Mouse (Mus musculus): ENCODE measurements around the gene Mink1. TPM values are rescaled to one million over a fixed set of nuclear protein-coding genes. Genes with fewer than 3 reads are reported as not detected.

The Mink1 gene
- polyA plus RNA-seq, 1 experiment from 2014 or later = 14.9 TPM

- ATAC-seq (ENCODE audit: insufficient read depth, low FRiP score, low read depth) = no peak; the same call in 1 of the 2 replicates
- H3K4me3 ChIP-seq (replicated peaks) = no peak overlapping the region
- WGBS = 36% methylated on average over 7 of the region's 7 CpGs
- H3K27ac ChIP-seq = no peak overlapping the region
- no peaks in the 10 kb centered on the region for H3K9me3 ChIP-seq
- H3K4me1 ChIP-seq = no peaks in the 10 kb centered on the region; the same call in 1 of the 2 replicates
- H3K4me2 ChIP-seq = no peak overlapping the region
- no peak overlapping the region for H3K9ac ChIP-seq
- H3K36me3 ChIP-seq = no peaks in the 10 kb centered on the region
- H3K27me3 ChIP-seq (replicated peaks) = no peaks in the 10 kb centered on the region
These were observed 59.5 kb downstream of the Mink1 start for GRCm38 (mm10) chr11:70621972-70622814.

- no peak overlapping the region for H3K27ac ChIP-seq
- no peak overlapping the region for H3K4me3 ChIP-seq (replicated peaks)
- H3K4me2 ChIP-seq = no peak overlapping the region
- H3K9me3 ChIP-seq = no peaks in the 10 kb centered on the region
- no peaks in the 10 kb centered on the region for H3K27me3 ChIP-seq (replicated peaks)
- ATAC-seq (ENCODE audit: insufficient read depth, low FRiP score, low read depth) = peak; percentile 16; the same call in 1 of the 2 replicates
- 75% methylated on average over 10 of the region's 10 CpGs for WGBS
- no peaks in the 10 kb centered on the region for H3K36me3 ChIP-seq
- H3K9ac ChIP-seq = no peak overlapping the region
- H3K4me1 ChIP-seq = no peaks in the 10 kb centered on the region; the same call in 1 of the 2 replicates
These were observed 60.5 kb downstream of the Mink1 start for GRCm38 (mm10) chr11:70623053-70623742.

- H3K9ac ChIP-seq = no peak overlapping the region
- H3K36me3 ChIP-seq = no peaks in the 10 kb centered on the region
- H3K4me3 ChIP-seq (replicated peaks) = no peak overlapping the region
- 48% methylated on average over 4 of the region's 4 CpGs for WGBS
- no peak for ATAC-seq (ENCODE audit: insufficient read depth, low FRiP score, low read depth)
- no peak overlapping the region for H3K27ac ChIP-seq
- H3K27me3 ChIP-seq (replicated peaks) = no peaks in the 10 kb centered on the region
- no peaks in the 10 kb centered on the region; the same call in 1 of the 2 replicates for H3K4me1 ChIP-seq
- no peak overlapping the region for H3K4me2 ChIP-seq
- no peaks in the 10 kb centered on the region for H3K9me3 ChIP-seq
These were observed 62.8 kb downstream of the Mink1 start for GRCm38 (mm10) chr11:70625473-70625872.

GRCm38 (mm10) chr11:70626877-70627276, 64.2 kb downstream of the Mink1 start:
- ATAC-seq (ENCODE audit: insufficient read depth, low FRiP score, low read depth) = no peak

GRCm38 (mm10) chr11:70628431-70628830, 65.8 kb downstream of the Mink1 start:
- Histone ChIP-seq H3K27ac (no peak overlapping the region), H3K27me3 (replicated peaks) (no peaks in the 10 kb centered on the region), H3K9me3 (no peaks in the 10 kb centered on the region), H3K36me3 (no peaks in the 10 kb centered on the region), H3K4me3 (replicated peaks) (no peak overlapping the region), H3K4me2 (no peak overlapping the region), H3K4me1 (no peaks in the 10 kb centered on the region), H3K9ac (no peak overlapping the region)
- ATAC-seq (ENCODE audit: insufficient read depth, low FRiP score, low read depth) = no peak
- WGBS = 76% methylated on average over 2 of the region's 2 CpGs

More at GRCm38 (mm10) chr11:70626877-70627276, 64.2 kb downstream of the Mink1 start:
- Histone ChIP-seq H3K9me3 (no peaks in the 10 kb centered on the region), H3K4me3 (replicated peaks) (no peak overlapping the region), H3K4me2 (no peak overlapping the region), H3K4me1 (no peaks in the 10 kb centered on the region), H3K36me3 (no peaks in the 10 kb centered on the region), H3K9ac (no peak overlapping the region), H3K27ac (no peak overlapping the region), H3K27me3 (replicated peaks) (no peaks in the 10 kb centered on the region)
- WGBS = 59% methylated on average over 4 of the region's 4 CpGs

- no peak overlapping the region for H3K4me2 ChIP-seq
- ATAC-seq (ENCODE audit: insufficient read depth, low FRiP score, low read depth) = no peak
- 46% methylated on average over 5 of the region's 5 CpGs for WGBS
These were observed 66.9 kb downstream of the Mink1 start for GRCm38 (mm10) chr11:70629557-70629956.

GRCm38 (mm10) chr11:70630129-70630528, 67.4 kb downstream of the Mink1 start:
- H3K4me1 ChIP-seq = no peaks in the 10 kb centered on the region
- no peak overlapping the region for H3K27ac ChIP-seq
- H3K36me3 ChIP-seq = no peaks in the 10 kb centered on the region
- no peak overlapping the region for H3K4me2 ChIP-seq
- H3K27me3 ChIP-seq (replicated peaks) = no peaks in the 10 kb centered on the region
- WGBS = 66% methylated on average over 7 of the region's 7 CpGs
- H3K4me3 ChIP-seq (replicated peaks) = no peak overlapping the region
- no peak for ATAC-seq (ENCODE audit: insufficient read depth, low FRiP score, low read depth)
- no peak overlapping the region for H3K9ac ChIP-seq
- H3K9me3 ChIP-seq = no peaks in the 10 kb centered on the region

More at GRCm38 (mm10) chr11:70629557-70629956, 66.9 kb downstream of the Mink1 start:
- no peaks in the 10 kb centered on the region for H3K4me1 ChIP-seq
- no peak overlapping the region for H3K27ac ChIP-seq
- H3K9me3 ChIP-seq = no peaks in the 10 kb centered on the region
- no peaks in the 10 kb centered on the region for H3K36me3 ChIP-seq
- no peak overlapping the region for H3K4me3 ChIP-seq (replicated peaks)
- no peak overlapping the region for H3K9ac ChIP-seq
- no peaks in the 10 kb centered on the region for H3K27me3 ChIP-seq (replicated peaks)

- no peaks in the 10 kb centered on the region for H3K9me3 ChIP-seq
- no peaks in the 10 kb centered on the region for H3K36me3 ChIP-seq
- no peak for ATAC-seq (ENCODE audit: insufficient read depth, low FRiP score, low read depth)
- H3K27me3 ChIP-seq (replicated peaks) = no peaks in the 10 kb centered on the region
- H3K4me1 ChIP-seq = no peaks in the 10 kb centered on the region
- 80% methylated on average over 4 of the region's 4 CpGs for WGBS
- no peak overlapping the region for H3K27ac ChIP-seq
- no peak overlapping the region for H3K9ac ChIP-seq
- no peak overlapping the region for H3K4me3 ChIP-seq (replicated peaks)
- H3K4me2 ChIP-seq = no peak overlapping the region
These were observed 72.9 kb downstream of the Mink1 start for GRCm38 (mm10) chr11:70635601-70636000.

- Histone ChIP-seq H3K27ac (no peak overlapping the region), H3K27me3 (replicated peaks) (no peaks in the 10 kb centered on the region), H3K9me3 (no peaks in the 10 kb centered on the region), H3K36me3 (no peaks in the 10 kb centered on the region), H3K4me1 (no peaks in the 10 kb centered on the region), H3K4me2 (no peak overlapping the region), H3K4me3 (replicated peaks) (no peak overlapping the region), H3K9ac (no peak overlapping the region)
- ATAC-seq (ENCODE audit: insufficient read depth, low FRiP score, low read depth) = no peak
- WGBS = 88% methylated on average over 1 of the region's 1 CpGs
These were observed 75.1 kb downstream of the Mink1 start for GRCm38 (mm10) chr11:70637764-70638163.

GRCm38 (mm10) chr11:70638293-70638692, 75.6 kb downstream of the Mink1 start:
- Histone ChIP-seq H3K36me3 (0 out of 2 replicates have a peak, but pooled peaks cover 4% of the 10 kb centered on the region), H3K9ac (no peak overlapping the region), H3K4me3 (replicated peaks) (no peak overlapping the region), H3K4me1 (no peaks in the 10 kb centered on the region), H3K9me3 (no peaks in the 10 kb centered on the region), H3K27ac (no peak overlapping the region), H3K27me3 (replicated peaks) (no peaks in the 10 kb centered on the region), H3K4me2 (no peak overlapping the region)
- no peak for ATAC-seq (ENCODE audit: insufficient read depth, low FRiP score, low read depth)
- 78% methylated on average over 1 of the region's 1 CpGs for WGBS

GRCm38 (mm10) chr11:70638714-70639278, 76.1 kb downstream of the Mink1 start, which contains the start of gene Gp1ba:
TSS of gene Gp1ba (plus strand) at chr11:70639122.
- Histone ChIP-seq H3K9me3 (no peaks in the 10 kb centered on the region), H3K4me2 (no peak within 1 kb of the TSS), H3K9ac (no peak within 1 kb of the TSS), H3K36me3 (0 out of 2 replicates have a peak, but pooled peaks cover 7% of the 10 kb centered on the region), H3K27ac (no peak within 1 kb of the TSS), H3K4me1 (no peaks in the 10 kb centered on the region), H3K4me3 (replicated peaks) (no peak within 1 kb of the TSS), H3K27me3 (replicated peaks) (no peaks in the 10 kb centered on the region)
- peak; percentile 65; the same call in 1 of the 2 replicates for ATAC-seq (ENCODE audit: insufficient read depth, low FRiP score, low read depth)
- 23% methylated on average over 5 of the region's 5 CpGs for WGBS

GRCm38 (mm10) chr11:70639976-70640375, 77.3 kb downstream of the Mink1 start:
- no peak overlapping the region for H3K27ac ChIP-seq
- WGBS = 77% methylated on average over 8 of the region's 8 CpGs
- H3K4me1 ChIP-seq = no peaks in the 10 kb centered on the region
- no peak overlapping the region for H3K4me2 ChIP-seq
- H3K9me3 ChIP-seq = no peaks in the 10 kb centered on the region
- no peaks in the 10 kb centered on the region for H3K27me3 ChIP-seq (replicated peaks)
- H3K9ac ChIP-seq = no peak overlapping the region
- peaks cover 16% of the 10 kb centered on the region for H3K36me3 ChIP-seq
- no peak overlapping the region for H3K4me3 ChIP-seq (replicated peaks)
- no peak for ATAC-seq (ENCODE audit: insufficient read depth, low FRiP score, low read depth)
